In genomic region chr6:52724805-52725439, GRCm38 (mm10) we compare ENCODE assay signal across 8 mouse cellular contexts. TPM values are rescaled to one million over a fixed set of nuclear protein-coding genes. Genes with fewer than 3 reads are reported as not detected.
DNase-seq lines count a peak whose midpoint lies in the region; ATAC-seq and TF ChIP-seq lines count a peak whose summit lies in the region.
"Had no signal": no experiment of that assay in that cellular context is flagged by ENCODE, and none has a peak within 500 bp of the region (broad histone marks: within the 10 kb centered on the region; RNA-seq: fewer than 3 reads in every experiment).

No protein-coding gene starts in this region.

- 55% methylated on average over 8 of the region's 8 CpGs for WGBS in liver, postnatal 0 days (ENCODE audit: insufficient replicate concordance)

- peak; percentile 96 for TF ChIP-seq CTCF in liver, postnatal 0 days (IDR thresholded peaks at IDR 0.05; ENCODE audit: low read depth)

- H3K4me1 ChIP-seq in liver, postnatal 0 days (ENCODE audit: insufficient read depth), result no peaks in the 10 kb centered on the region

- H3K27me3 ChIP-seq in liver, postnatal 0 days (ENCODE audit: insufficient read depth, low read length), result no peaks in the 10 kb centered on the region
- H3K27me3 ChIP-seq: liver, embryonic 15.5 days had no signal

- peaks cover 50% of the 10 kb centered on the region for H3K36me3 ChIP-seq in liver, postnatal 0 days (replicated peaks; ENCODE audit: insufficient read depth, low read length)

- 0 out of 2 replicates have a peak, but pooled peaks have one; percentile 13 for ATAC-seq in liver, postnatal 0 days

- DNase-seq in 3T3-L1 (ENCODE audit: low read depth, low spot score), result peak; percentile 84
- peak; percentile 53 to 72 for DNase-seq in CD8-positive naive resting alpha-beta T cell, adult 2 months (ENCODE audit: low read depth in 2 of 2, low spot score in 2 of 2)
- DNase-seq in c-Kit-negative CD71-positive TER-119-positive erythroid progenitor cells, embryonic 14.5 days (ENCODE audit: low read depth, low spot score), result peak; percentile 40
- peak; percentile 65 for DNase-seq in forelimb bud, embryonic 11.5 days (ENCODE audit: low read depth, low spot score)
- peak; percentile 80 for DNase-seq in kidney, postnatal 10 days
- DNase-seq in liver, postnatal 0 days, result peak; percentile 70
- DNase-seq in right cerebral cortex, adult 2 months (ENCODE audit: low spot score in 2 of 2), result peak; percentile 81

- H3K27ac ChIP-seq in liver, postnatal 0 days (ENCODE audit: low read depth), result no peak overlapping the region
- H3K27ac ChIP-seq: liver, embryonic 15.5 days had no signal

- no peak for TF ChIP-seq EP300 in liver, postnatal 0 days (IDR thresholded peaks at IDR 0.05; ENCODE audit: low read depth)

- H3K9ac ChIP-seq in liver, postnatal 0 days (replicated peaks), result no peak overlapping the region
- H3K9ac ChIP-seq: liver, embryonic 15.5 days had no signal

- no peak overlapping the region for H3K4me3 ChIP-seq in liver, postnatal 0 days (ENCODE audit: low read depth, low read length)
- H3K4me3 ChIP-seq: liver, embryonic 15.5 days had no signal

- no peak overlapping the region for H3K4me2 ChIP-seq in liver, postnatal 0 days (ENCODE audit: low read depth, low read length)
- H3K4me2 ChIP-seq: liver, embryonic 15.5 days had no signal

- no peaks in the 10 kb centered on the region for H3K9me3 ChIP-seq in liver, postnatal 0 days (ENCODE audit: low read length)
- H3K9me3 ChIP-seq: liver, embryonic 15.5 days had no signal

RNA-seq across cellular contexts. Expression of gene Tax1bp1, which starts 11.4 kb away (rescaled TPM):
- 110 and 117 TPM in 2 replicates for polyA plus RNA-seq in liver, postnatal 0 days (2015; fragmentation: Nextera tagmentation; extraction: Ambion mirVana)
